Mouse (Mus musculus): ENCODE results near the gene Rreb1.

- no peak for TF ChIP-seq CTCF (IDR thresholded peaks at IDR 0.05 in 2 of 3, conservative IDR thresholded peaks at IDR 0.05 in 1 of 3; ENCODE audit: control insufficient read depth in 1 of 3, insufficient read depth in 1 of 3, low read depth in 2 of 3, low read length in 3 of 3, poor library complexity in 1 of 3, severe bottlenecking in 1 of 3)
- no peak for TF ChIP-seq POLR2A (IDR thresholded peaks at IDR 0.05; ENCODE audit: control insufficient read depth in 1 of 2, insufficient read depth in 1 of 2, low read depth in 1 of 2, low read length in 2 of 2, poor library complexity in 1 of 2)
- TF ChIP-seq TBP (IDR thresholded peaks at IDR 0.05; ENCODE audit: low read depth, low read length): 0 out of 2 replicates have a peak, but pooled peaks have one; percentile 41
- TF ChIP-seq CHD2 (IDR thresholded peaks at IDR 0.05; ENCODE audit: low read length): no peak
- no peak for TF ChIP-seq CHD1 (IDR thresholded peaks at IDR 0.05; ENCODE audit: low read depth, low read length)
- TF ChIP-seq BHLHE40 (IDR thresholded peaks at IDR 0.05; ENCODE audit: borderline replicate concordance, low read depth, low read length): no peak
- TF ChIP-seq SMC3 (IDR thresholded peaks at IDR 0.05; ENCODE audit: low read depth, low read length): no peak
- TF ChIP-seq GATA1 (IDR thresholded peaks at IDR 0.05; ENCODE audit: low read depth, low read length): peak; percentile 62
- TF ChIP-seq MXI1 (IDR thresholded peaks at IDR 0.05; ENCODE audit: low read depth, low read length): no peak
- TF ChIP-seq ZNF384 (IDR thresholded peaks at IDR 0.05; ENCODE audit: low read depth, low read length): peak; percentile 87
- no peak for TF ChIP-seq JUND (IDR thresholded peaks at IDR 0.05; ENCODE audit: low read depth, low read length)
Observed at GRCm38 (mm10) chr13:37801101-37802075, 23.2 kb downstream of the Rreb1 start.
